Mouse (Mus musculus) heart, adult 2 months (tissue): ENCODE data around the gene Ppp1r13l.

Source experiments
- CTCF ChIP-seq: fragments of 200-600 bp; IDR thresholded peaks from 2 replicates; pipeline ENCODE4 v1.8.1; 2022; ENCODE audit warnings: antibody characterized with exemption, mild to moderate bottlenecking, moderate library complexity
- POLR2A ChIP-seq: fragments of 200-500 bp; IDR thresholded peaks from 2 replicates; pipeline ENCODE4 v1.6.1; 2011; ENCODE audit warnings: mild to moderate bottlenecking, low read depth, low read length, control low read depth; ENCODE audit not compliant: insufficient read depth

DNA sequence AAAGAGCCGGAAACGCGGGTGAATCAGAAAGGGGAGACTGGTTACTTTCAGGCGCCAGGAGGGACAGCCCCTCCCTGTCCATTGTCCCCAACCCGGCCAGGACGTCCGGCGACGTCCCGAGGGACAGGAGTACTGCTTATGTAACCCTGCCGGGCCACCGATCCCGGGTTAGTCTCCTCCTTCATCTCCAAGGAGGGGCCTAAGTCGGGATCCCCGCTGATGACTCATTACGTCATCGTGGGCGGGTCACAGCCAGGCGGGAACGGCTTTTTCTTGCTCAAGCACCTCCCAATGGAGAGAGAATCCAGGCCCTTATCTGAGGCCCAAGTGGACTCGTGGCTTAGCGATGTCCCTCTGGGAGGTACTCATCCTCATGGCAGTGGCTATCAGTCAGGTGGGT lies 32.4 kb upstream of the Ppp1r13l start:
- TF ChIP-seq POLR2A (peak; percentile 72), CTCF (no peak)
